Mouse (Mus musculus): ENCODE results near the gene Cd34.

- TF ChIP-seq MXI1 (IDR thresholded peaks at IDR 0.05; ENCODE audit: low read depth, low read length) (no peak), POLR2A (IDR thresholded peaks at IDR 0.05; ENCODE audit: control insufficient read depth in 1 of 2, insufficient read depth in 1 of 2, low read depth in 1 of 2, low read length in 2 of 2, poor library complexity in 1 of 2) (no peak)
Measured at GRCm38 (mm10) chr1:194930706-194931105, 7.9 kb upstream of the Cd34 start.

Measured in MEL (cell line).